Mouse (Mus musculus) limb, embryonic 11.5 days (tissue): Measurements from ENCODE around the gene Neu2. TPM values are rescaled to one million over a fixed set of nuclear protein-coding genes. Genes with fewer than 3 reads are reported as not detected.
A peak's percentile ranks its signal among the peaks of the same experiment; 100 is the strongest.

Experiments used
- ATAC-seq: fragments of 200-750 bp; cut with Nextera tagmentation; 2 replicates; pipeline ENCODE4 v1.8.0; 2017; ENCODE audit warnings: low read depth; ENCODE audit not compliant: insufficient number of reproducible peaks, low FRiP score, low TSS enrichment
- DNase-seq: peaks from one replicate; pipeline ENCODE4 v3.0.0-alpha.2; 2015; ENCODE audit warnings: low spot score
- H3K27ac ChIP-seq: fragments of 300-500 bp; sonication (generic); replicated peaks from 2 replicates; pipeline ENCODE4 v1.5.1; 2014; ENCODE audit warnings: low read depth, mild to moderate bottlenecking, low read length
- H3K27me3 ChIP-seq: fragments of 300-500 bp; sonication (generic); 2 replicates; pipeline ENCODE4 v1.6.1; 2014; ENCODE audit warnings: mild to moderate bottlenecking, low read length, mixed read lengths; ENCODE audit not compliant: control insufficient read depth, insufficient read depth
- H3K36me3 ChIP-seq: fragments of 300-500 bp; sonication (generic); 2 replicates; pipeline ENCODE4 v1.6.1; 2014; ENCODE audit warnings: mild to moderate bottlenecking, low read length, moderate library complexity, mixed read lengths; ENCODE audit not compliant: control insufficient read depth, insufficient read depth
- H3K4me1 ChIP-seq: fragments of 300-500 bp; sonication (generic); 2 replicates; pipeline ENCODE4 v1.6.1; 2014; ENCODE audit warnings: low read length, mixed read lengths; ENCODE audit not compliant: control insufficient read depth, insufficient read depth
- H3K4me2 ChIP-seq: fragments of 300-500 bp; sonication (generic); 2 replicates; pipeline ENCODE4 v1.6.1; 2014; ENCODE audit warnings: low read depth, mild to moderate bottlenecking, moderate library complexity; ENCODE audit not compliant: severe bottlenecking
- H3K4me3 ChIP-seq: fragments of 300-500 bp; sonication (generic); 2 replicates; pipeline ENCODE4 v1.5.1; 2014; ENCODE audit warnings: low read depth, low read length
- H3K9ac ChIP-seq: fragments of 300-500 bp; sonication (generic); 2 replicates; pipeline ENCODE4 v1.6.1; 2014; ENCODE audit warnings: mild to moderate bottlenecking, low read length
- H3K9me3 ChIP-seq: fragments of 300-500 bp; sonication (generic); 2 replicates; pipeline ENCODE4 v1.6.1; 2016; ENCODE audit warnings: low read length; ENCODE audit not compliant: control insufficient read depth
- WGBS: fragments of 180-500 bp; shearing (Covaris S2); extraction: QIAGEN DNeasy Blood & Tissue Kit; methylation state at CpG from one replicate; pipeline ENCODE4 v1.1.7; 2014; 5-methylcytosine and 5-hydroxymethylcytosine counted together
- polyA plus RNA-seq: library from polyadenylated mRNA; unstranded; fragments of >200 nt; fragmentation: Nextera tagmentation; extraction: Ambion mirVana; gene quantifications from 2 replicates; pipeline ENCODE4 v1.2.1, GENCODE M21; 2014

Neu2 gene
- polyA plus RNA-seq, 1 experiment from 2014 or later, result not detected

- ATAC-seq (no peak), DNase-seq (no peak)
- no peaks in the 10 kb centered on the region for H3K9me3 ChIP-seq
- WGBS, result 77% methylated on average over 1 of the region's 1 CpGs
- no peaks in the 10 kb centered on the region for H3K36me3 ChIP-seq
- H3K4me2 ChIP-seq, result no peak overlapping the region
- H3K27ac ChIP-seq, result no peak overlapping the region
- H3K4me1 ChIP-seq, result no peaks in the 10 kb centered on the region
- no peak overlapping the region for H3K4me3 ChIP-seq
- H3K27me3 ChIP-seq, result no peaks in the 10 kb centered on the region
- H3K9ac ChIP-seq, result no peak overlapping the region
Observed at GRCm38 (mm10) chr1:87553586-87553985, 43.9 kb downstream of the Neu2 start.

GRCm38 (mm10) chr1:87562967-87563366, 53.3 kb downstream of the Neu2 start:
- Histone ChIP-seq H3K9me3 (no peaks in the 10 kb centered on the region), H3K4me3 (no peak overlapping the region), H3K4me2 (no peak overlapping the region), H3K36me3 (no peaks in the 10 kb centered on the region), H3K27ac (no peak overlapping the region), H3K9ac (no peak overlapping the region), H3K4me1 (no peaks in the 10 kb centered on the region), H3K27me3 (no peaks in the 10 kb centered on the region)
- WGBS, result 71% methylated on average over 3 of the region's 3 CpGs
- ATAC-seq (no peak), DNase-seq (no peak)

GRCm38 (mm10) chr1:87565760-87566159, 56.1 kb downstream of the Neu2 start:
- 92% methylated on average over 8 of the region's 8 CpGs for WGBS
- ATAC-seq (no peak), DNase-seq (no peak)
- no peak overlapping the region for H3K4me2 ChIP-seq
- H3K27ac ChIP-seq, result no peak overlapping the region
- H3K9me3 ChIP-seq, result no peaks in the 10 kb centered on the region
- no peak overlapping the region for H3K4me3 ChIP-seq
- H3K27me3 ChIP-seq, result no peaks in the 10 kb centered on the region
- H3K4me1 ChIP-seq, result no peaks in the 10 kb centered on the region
- no peak overlapping the region for H3K9ac ChIP-seq
- no peaks in the 10 kb centered on the region for H3K36me3 ChIP-seq

GRCm38 (mm10) chr1:87568398-87568797, 58.7 kb downstream of the Neu2 start:
- Histone ChIP-seq H3K4me3 (no peak overlapping the region), H3K9ac (no peak overlapping the region), H3K27ac (no peak overlapping the region), H3K4me2 (no peak overlapping the region), H3K9me3 (no peaks in the 10 kb centered on the region), H3K4me1 (no peaks in the 10 kb centered on the region), H3K36me3 (no peaks in the 10 kb centered on the region), H3K27me3 (no peaks in the 10 kb centered on the region)
- WGBS, result 41% methylated on average over 6 of the region's 6 CpGs
- peak; percentile 32 for DNase-seq
- ATAC-seq, result no peak

GRCm38 (mm10) chr1:87573261-87573660, 63.6 kb downstream of the Neu2 start:
- H3K27me3 ChIP-seq, result no peaks in the 10 kb centered on the region
- no peak for ATAC-seq
- H3K9ac ChIP-seq, result no peak overlapping the region
- no peaks in the 10 kb centered on the region for H3K4me1 ChIP-seq
- H3K36me3 ChIP-seq, result no peaks in the 10 kb centered on the region
- no peak overlapping the region for H3K27ac ChIP-seq
- 76% methylated on average over 5 of the region's 5 CpGs for WGBS
- H3K9me3 ChIP-seq, result no peaks in the 10 kb centered on the region
- no peak overlapping the region for H3K4me3 ChIP-seq
- no peak overlapping the region for H3K4me2 ChIP-seq
- DNase-seq, result no peak

GRCm38 (mm10) chr1:87573800-87574215, 64.1 kb downstream of the Neu2 start, which contains the start of gene Ngef:
Gene Ngef (minus strand): TSS chr1:87573870.
- H3K9me3 ChIP-seq, result no peaks in the 10 kb centered on the region

GRCm38 (mm10) chr1:87574353-87574752, 64.7 kb downstream of the Neu2 start:
- no peak overlapping the region for H3K4me3 ChIP-seq
- no peaks in the 10 kb centered on the region for H3K9me3 ChIP-seq
- DNase-seq (no peak), ATAC-seq (no peak)
- 73% methylated on average over 6 of the region's 6 CpGs for WGBS
- no peaks in the 10 kb centered on the region for H3K27me3 ChIP-seq
- H3K4me2 ChIP-seq, result no peak overlapping the region
- no peak overlapping the region for H3K27ac ChIP-seq
- H3K9ac ChIP-seq, result no peak overlapping the region
- no peaks in the 10 kb centered on the region for H3K4me1 ChIP-seq
- H3K36me3 ChIP-seq, result no peaks in the 10 kb centered on the region

More at GRCm38 (mm10) chr1:87573800-87574215, 64.1 kb downstream of the Neu2 start, which contains the start of gene Ngef:
- Histone ChIP-seq H3K9ac (no peak within 1 kb of the TSS), H3K36me3 (no peaks in the 10 kb centered on the region), H3K4me3 (no peak within 1 kb of the TSS), H3K27ac (no peak within 1 kb of the TSS), H3K27me3 (no peaks in the 10 kb centered on the region), H3K4me2 (no peak within 1 kb of the TSS), H3K4me1 (no peaks in the 10 kb centered on the region)
- ATAC-seq (no peak), DNase-seq (no peak)
- 72% methylated on average over 6 of the region's 6 CpGs for WGBS

- 84% methylated on average over 7 of the region's 7 CpGs for WGBS
- no peak for DNase-seq
- Histone ChIP-seq H3K27me3 (no peaks in the 10 kb centered on the region), H3K9ac (no peak overlapping the region), H3K9me3 (no peaks in the 10 kb centered on the region), H3K4me1 (no peaks in the 10 kb centered on the region), H3K4me2 (no peak overlapping the region), H3K27ac (no peak overlapping the region), H3K36me3 (no peaks in the 10 kb centered on the region), H3K4me3 (no peak overlapping the region)
- no peak for ATAC-seq
Observed at GRCm38 (mm10) chr1:87574785-87575184, 65.1 kb downstream of the Neu2 start.

- Histone ChIP-seq H3K4me1 (no peaks in the 10 kb centered on the region), H3K27me3 (no peaks in the 10 kb centered on the region), H3K9ac (no peak overlapping the region), H3K4me2 (no peak overlapping the region), H3K9me3 (no peaks in the 10 kb centered on the region), H3K36me3 (no peaks in the 10 kb centered on the region), H3K4me3 (no peak overlapping the region), H3K27ac (no peak overlapping the region)
- no peak for DNase-seq
- no peak for ATAC-seq
- WGBS, result 90% methylated on average over 6 of the region's 6 CpGs
Observed at GRCm38 (mm10) chr1:87578965-87579364, 69.3 kb downstream of the Neu2 start.
